Mouse (Mus musculus): ENCODE results near the gene Gm20431. TPM values are rescaled to one million over a fixed set of nuclear protein-coding genes. Genes with fewer than 3 reads are reported as not detected.
A peak's percentile ranks its signal among the peaks of the same experiment; 100 is the strongest.

The Gm20431 gene
- polyA plus RNA-seq, 1 experiment from 2014 or later = 7.2 TPM

DNA sequence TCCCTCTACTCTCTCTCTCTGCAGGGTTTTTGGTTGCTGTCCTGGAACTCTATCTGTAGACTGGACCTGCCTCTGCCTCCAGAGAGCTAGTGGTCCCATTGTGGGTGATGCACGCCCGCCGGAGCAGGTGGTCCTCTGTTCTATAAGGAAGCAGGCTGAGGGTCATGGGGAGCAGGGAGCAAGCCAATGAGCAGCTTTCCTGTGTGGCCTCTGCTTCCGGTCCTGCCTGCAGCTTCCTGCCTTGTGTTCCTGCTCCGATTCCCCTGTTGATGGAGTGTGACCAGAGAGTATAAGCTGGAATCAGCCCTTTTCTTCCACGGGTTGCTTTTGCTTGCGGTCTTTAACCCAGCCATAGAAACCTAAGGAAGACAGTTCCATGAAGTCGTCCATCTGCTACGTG lies 93.2 kb downstream of the Gm20431 start:
- Histone ChIP-seq H3K27me3 (replicated peaks) (no peaks in the 10 kb centered on the region), H3K27ac (no peak overlapping the region), H3K4me1 (replicated peaks) (peaks cover 25% of the 10 kb centered on the region), H3K36me3 (no peaks in the 10 kb centered on the region), H3K9me3 (no peaks in the 10 kb centered on the region), H3K9ac (no peak overlapping the region), H3K4me3 (replicated peaks) (no peak overlapping the region), H3K4me2 (replicated peaks) (no peak overlapping the region)
- no peak for ATAC-seq
- 79% methylated on average over 9 of the region's 9 CpGs for WGBS

DNA sequence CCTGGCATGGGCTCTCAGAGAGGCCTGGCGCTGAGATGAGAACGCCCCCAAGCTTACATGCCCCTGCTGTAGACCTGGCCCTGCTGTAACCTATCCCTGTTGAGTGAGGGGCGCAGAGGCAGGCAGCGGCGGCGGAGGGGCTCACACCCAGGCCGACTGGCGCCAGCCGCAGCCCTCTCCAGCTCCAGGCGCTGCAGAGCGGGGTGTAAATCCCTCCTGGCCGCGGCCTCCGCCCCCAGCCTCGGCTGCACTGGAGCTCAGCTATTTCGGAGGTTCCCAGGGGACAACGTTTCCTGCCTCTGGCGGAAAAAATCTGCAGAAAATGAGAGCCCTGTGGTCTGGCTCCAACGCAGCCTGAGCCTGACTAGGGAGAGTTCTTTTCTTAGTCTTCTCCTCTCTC lies 95.6 kb downstream of the Gm20431 start:
- Histone ChIP-seq H3K4me3 (replicated peaks) (peak overlapping the region; percentile 17; the same call in 1 of the 2 replicates), H3K27ac (peak overlapping the region; percentile 89), H3K27me3 (replicated peaks) (0 out of 2 replicates have a peak, but pooled peaks cover 1% of the 10 kb centered on the region), H3K9me3 (no peaks in the 10 kb centered on the region), H3K9ac (peak overlapping the region; percentile 37; the same call in 1 of the 2 replicates), H3K36me3 (no peaks in the 10 kb centered on the region), H3K4me1 (replicated peaks) (peaks cover 32% of the 10 kb centered on the region), H3K4me2 (replicated peaks) (peak overlapping the region; percentile 47)
- 9% methylated on average over 18 of the region's 19 CpGs for WGBS
- peak; percentile 37; the same call in 1 of the 2 replicates for ATAC-seq

DNA sequence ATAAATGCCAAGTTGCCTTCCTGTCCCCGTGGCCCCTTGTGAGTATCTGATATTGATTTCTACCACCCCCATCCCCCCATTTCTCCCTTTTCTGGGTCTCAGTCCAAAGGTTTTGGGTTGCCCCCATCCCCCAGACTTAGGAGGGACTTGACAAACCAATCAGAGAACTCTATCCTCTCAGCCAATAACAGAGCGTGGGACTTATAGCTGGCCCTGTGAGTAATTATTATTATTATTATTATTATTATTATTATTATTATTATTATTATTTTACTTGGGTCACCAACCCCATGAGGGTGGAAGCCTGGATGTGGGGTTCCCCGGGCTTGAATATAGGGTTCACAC lies 96.0 kb downstream of the Gm20431 start:
- H3K9me3 ChIP-seq = no peaks in the 10 kb centered on the region
- WGBS = 54% methylated on average over 3 of the region's 3 CpGs
- no peak for ATAC-seq
- H3K4me2 ChIP-seq (replicated peaks) = peak overlapping the region; percentile 47; the same call in 1 of the 2 replicates
- H3K27ac ChIP-seq = peak overlapping the region; percentile 89
- 0 out of 2 replicates have a peak, but pooled peaks cover 5% of the 10 kb centered on the region for H3K27me3 ChIP-seq (replicated peaks)
- H3K4me1 ChIP-seq (replicated peaks) = peaks cover 28% of the 10 kb centered on the region
- no peak overlapping the region for H3K4me3 ChIP-seq (replicated peaks)
- H3K9ac ChIP-seq = no peak overlapping the region
- no peaks in the 10 kb centered on the region for H3K36me3 ChIP-seq

DNA sequence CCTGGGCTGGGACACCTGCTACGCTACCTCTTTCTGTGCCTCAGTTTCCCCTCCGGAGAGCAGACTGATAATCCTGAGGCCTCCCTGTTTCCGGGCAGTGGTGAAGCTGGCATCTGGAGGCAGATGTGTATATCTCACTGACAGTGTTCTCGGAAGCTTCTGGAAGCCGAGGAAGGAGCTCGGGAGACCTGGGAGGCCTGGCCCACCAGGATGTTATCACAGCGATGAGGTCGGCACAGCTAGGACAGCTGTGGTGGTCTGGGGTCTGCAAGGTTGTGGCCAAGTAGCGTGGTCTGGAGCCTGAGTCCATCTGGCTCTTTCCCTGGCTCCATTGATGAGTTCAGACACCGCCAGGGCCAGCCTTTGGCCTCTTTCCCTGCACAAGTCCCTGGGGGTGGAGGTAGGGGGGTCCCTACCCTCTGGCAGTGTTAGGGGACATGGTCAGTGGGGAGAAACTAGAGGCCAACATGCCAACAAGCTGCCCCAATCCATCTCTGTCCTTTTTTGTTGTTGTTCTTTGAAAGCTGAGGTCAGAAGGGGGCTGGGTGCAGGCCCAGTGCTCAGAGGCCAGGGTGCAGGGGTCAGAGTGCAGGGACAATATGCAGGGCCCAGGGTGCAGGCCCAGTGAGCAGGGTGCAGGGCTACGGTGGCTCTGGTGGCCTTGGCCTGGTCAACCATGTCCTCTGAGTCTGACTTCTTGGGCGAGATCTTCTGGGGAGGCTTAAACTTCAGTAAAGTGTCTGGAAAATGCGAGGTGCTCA lies 96.6 kb downstream of the Gm20431 start:
- Histone ChIP-seq H3K4me2 (replicated peaks) (no peak overlapping the region), H3K9ac (no peak overlapping the region), H3K36me3 (no peaks in the 10 kb centered on the region), H3K27me3 (replicated peaks) (0 out of 2 replicates have a peak, but pooled peaks cover 8% of the 10 kb centered on the region), H3K4me3 (replicated peaks) (no peak overlapping the region), H3K9me3 (no peaks in the 10 kb centered on the region), H3K27ac (peak overlapping the region; percentile 20; the same call in 1 of the 2 replicates), H3K4me1 (replicated peaks) (peaks cover 27% of the 10 kb centered on the region)
- WGBS = 77% methylated on average over 13 of the region's 13 CpGs
- no peak for ATAC-seq

DNA sequence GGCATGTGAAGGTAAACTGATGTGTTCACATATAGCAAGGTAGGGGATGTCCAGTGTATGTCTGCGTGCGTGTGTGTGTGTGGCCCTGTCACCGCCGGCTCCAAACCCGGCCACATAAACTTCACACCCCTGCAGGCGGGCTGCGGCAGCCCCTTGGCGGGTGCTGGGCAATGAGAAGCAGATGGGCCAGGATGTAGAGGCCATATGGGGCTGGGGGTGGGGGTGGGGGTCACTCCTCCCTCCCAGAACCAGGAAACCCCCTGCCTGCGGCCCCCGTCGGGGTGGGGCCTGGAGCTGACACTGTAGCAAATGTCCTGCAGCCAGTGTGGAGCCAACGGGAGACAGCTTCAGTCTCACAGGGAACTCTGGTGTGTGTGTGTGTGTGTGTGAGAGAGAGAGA lies 97.6 kb downstream of the Gm20431 start:
- peak overlapping the region; percentile 32; the same call in 1 of the 2 replicates for H3K27ac ChIP-seq
- H3K4me3 ChIP-seq (replicated peaks) = no peak overlapping the region
- 0 out of 2 replicates have a peak, but pooled peaks cover 8% of the 10 kb centered on the region for H3K27me3 ChIP-seq (replicated peaks)
- WGBS = 38% methylated on average over 12 of the region's 12 CpGs
- no peak overlapping the region for H3K9ac ChIP-seq
- no peak overlapping the region for H3K4me2 ChIP-seq (replicated peaks)
- ATAC-seq = peak; percentile 53; the same call in 1 of the 2 replicates
- H3K36me3 ChIP-seq = no peaks in the 10 kb centered on the region
- H3K9me3 ChIP-seq = no peaks in the 10 kb centered on the region
- H3K4me1 ChIP-seq (replicated peaks) = peaks cover 33% of the 10 kb centered on the region

DNA sequence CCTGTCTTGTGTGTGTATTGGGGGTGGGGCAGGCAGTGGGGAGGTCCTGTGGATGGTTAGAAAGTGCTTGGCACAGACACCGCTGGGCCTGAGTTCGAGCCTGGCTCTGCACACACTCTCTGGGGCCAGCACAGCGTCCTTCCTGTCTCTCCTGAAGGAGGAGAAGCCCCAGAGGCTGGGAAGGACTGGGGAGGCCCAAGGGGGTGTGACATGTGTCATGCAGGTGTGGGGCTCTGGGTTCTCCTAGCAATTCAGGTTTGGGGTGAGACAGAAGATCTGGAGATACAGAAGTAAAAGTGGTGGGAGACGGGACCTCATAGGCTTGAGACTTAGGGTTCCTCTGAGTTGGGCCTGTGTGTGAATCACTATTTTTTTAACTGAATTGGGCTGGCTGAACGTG lies 98.3 kb downstream of the Gm20431 start:
- no peak for ATAC-seq
- Histone ChIP-seq H3K27me3 (replicated peaks) (0 out of 2 replicates have a peak, but pooled peaks cover 8% of the 10 kb centered on the region), H3K4me3 (replicated peaks) (no peak overlapping the region), H3K4me1 (replicated peaks) (peaks cover 33% of the 10 kb centered on the region), H3K9ac (no peak overlapping the region), H3K36me3 (no peaks in the 10 kb centered on the region), H3K9me3 (no peaks in the 10 kb centered on the region), H3K4me2 (replicated peaks) (no peak overlapping the region), H3K27ac (no peak overlapping the region)
- 67% methylated on average over 5 of the region's 5 CpGs for WGBS

DNA sequence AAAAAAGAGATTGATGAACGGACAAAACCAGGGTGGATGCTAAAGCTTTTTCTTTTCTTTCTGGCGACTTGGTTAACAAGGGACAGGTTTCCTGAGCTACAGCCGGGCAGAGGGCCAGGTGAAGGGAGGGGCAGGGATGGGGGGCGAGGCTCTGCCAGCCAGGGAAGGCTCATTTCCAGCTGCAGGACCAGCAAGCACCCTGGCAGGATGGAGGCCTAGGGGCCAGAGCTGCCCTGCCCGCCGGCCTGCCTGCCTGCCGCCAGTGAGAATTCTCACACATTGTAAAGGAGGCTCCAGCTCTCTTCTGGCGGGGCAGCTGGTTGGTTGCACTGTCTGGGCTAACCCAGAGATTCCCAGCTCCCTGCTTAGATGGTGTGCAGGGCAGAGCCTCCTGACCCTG lies 99.2 kb downstream of the Gm20431 start:
- WGBS = 41% methylated on average over 8 of the region's 8 CpGs
- no peak for ATAC-seq
- Histone ChIP-seq H3K27ac (peak overlapping the region; percentile 56; the same call in 1 of the 2 replicates), H3K27me3 (replicated peaks) (0 out of 2 replicates have a peak, but pooled peaks cover 8% of the 10 kb centered on the region), H3K4me1 (replicated peaks) (peaks cover 33% of the 10 kb centered on the region), H3K4me2 (replicated peaks) (no peak overlapping the region), H3K9me3 (no peaks in the 10 kb centered on the region), H3K9ac (no peak overlapping the region), H3K4me3 (replicated peaks) (no peak overlapping the region), H3K36me3 (no peaks in the 10 kb centered on the region)

DNA sequence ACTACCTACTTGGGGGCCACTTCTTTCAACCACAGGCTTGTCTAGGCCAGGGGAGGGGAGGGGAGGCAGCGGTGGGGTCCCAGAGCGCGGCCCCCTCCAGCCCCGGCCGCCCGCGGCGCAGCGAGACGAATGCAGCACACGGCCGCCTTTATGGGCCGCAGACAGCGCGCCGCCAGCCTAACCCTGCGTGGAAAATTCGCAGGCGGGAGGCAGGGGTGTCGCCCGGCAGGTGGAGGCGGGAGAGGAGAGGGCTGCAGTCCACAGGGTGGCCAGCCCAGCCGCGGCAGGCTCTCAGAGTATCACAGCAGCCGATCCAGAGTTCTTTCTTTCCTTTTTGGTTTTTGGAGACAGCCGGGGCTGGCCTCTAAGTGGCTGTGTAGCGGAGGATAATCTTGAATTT lies 101.9 kb downstream of the Gm20431 start:
- ATAC-seq = peak; percentile 17; the same call in 1 of the 2 replicates
- WGBS = 14% methylated on average over 26 of the region's 27 CpGs
- no peak overlapping the region for H3K27ac ChIP-seq
- no peaks in the 10 kb centered on the region for H3K9me3 ChIP-seq
- H3K4me3 ChIP-seq (replicated peaks) = peak overlapping the region; percentile 18; the same call in 1 of the 2 replicates
- 0 out of 2 replicates have a peak overlapping the region, but pooled peaks have one; percentile 30 for H3K9ac ChIP-seq
- 0 out of 2 replicates have a peak, but pooled peaks cover 8% of the 10 kb centered on the region for H3K27me3 ChIP-seq (replicated peaks)
- H3K4me2 ChIP-seq (replicated peaks) = peak overlapping the region; percentile 53
- peaks cover 27% of the 10 kb centered on the region for H3K4me1 ChIP-seq (replicated peaks)
- H3K36me3 ChIP-seq = no peaks in the 10 kb centered on the region

Other genes starting within 250 kb of the Gm20431 start
- gene Slc9a8, start 239.8 kb downstream of the Gm20431 start, polyA plus RNA-seq (2015; fragmentation: Nextera tagmentation; extraction: Ambion mirVana) = 19.9 and 21.7 TPM in 2 replicates
- gene Rnf114, start 168.9 kb downstream of the Gm20431 start, polyA plus RNA-seq (2015; fragmentation: Nextera tagmentation; extraction: Ambion mirVana) = 65.3 and 73.3 TPM in 2 replicates
- gene Spata2, start 168.6 kb downstream of the Gm20431 start, polyA plus RNA-seq (2015; fragmentation: Nextera tagmentation; extraction: Ambion mirVana) = 12.7 and 13.8 TPM in 2 replicates
- 14.3 and 16.1 TPM in 2 replicates for gene Snai1, start 123.3 kb downstream of the Gm20431 start, polyA plus RNA-seq (2015; fragmentation: Nextera tagmentation; extraction: Ambion mirVana)
- 268 and 270 TPM in 2 replicates for gene Ube2v1, start 29.4 kb downstream of the Gm20431 start, polyA plus RNA-seq (2015; fragmentation: Nextera tagmentation; extraction: Ambion mirVana)
- gene Cebpb, start 27.4 kb upstream of the Gm20431 start, polyA plus RNA-seq (2015; fragmentation: Nextera tagmentation; extraction: Ambion mirVana) = 22.5 and 24.3 TPM in 2 replicates
- 35.1 and 38.6 TPM in 2 replicates for gene Tmem189, start 28.3 kb upstream of the Gm20431 start, polyA plus RNA-seq (2015; fragmentation: Nextera tagmentation; extraction: Ambion mirVana)

All from intestine, embryonic 15.5 days (tissue).